Mouse (Mus musculus) Patski (cell line): ENCODE measurements around the gene Hlcs. TPM values are rescaled to one million over a fixed set of nuclear protein-coding genes. Genes with fewer than 3 reads are reported as not detected.
A peak's percentile ranks its signal among the peaks of the same experiment; 100 is the strongest.
"Not testable (repeated sequence)": the region's sequence is repeated elsewhere in the genome, so short reads cannot be mapped to it uniquely, and the experiment has no call there.

Experiments used
- ATAC-seq: fragments of 100-300 bp; one replicate; pipeline ENCODE4 v1.8.0; 2021
- CTCF ChIA-PET: fragments of 350-600 bp; sonication (Branson Sonifier 250); formaldehyde crosslinking; loops from one replicate; lab custom pipeline; 2022; ENCODE audit warnings: inconsistent platforms; lab: Charles Lee
- POLR2A ChIA-PET: fragments of 350-600 bp; sonication (Branson Sonifier 250); formaldehyde crosslinking; loops from one replicate; lab custom pipeline; 2022; ENCODE audit warnings: antibody characterized with exemption, inconsistent platforms; lab: Charles Lee
- DNase-seq: peaks from one replicate; pipeline ENCODE4 v3.0.0-alpha.2; 2011; ENCODE audit warnings: low read depth, low spot score
- H3K27me3 ChIP-seq: fragments of 371-371 bp; one replicate; pipeline ENCODE4 v1.5.1; 2021
- CTCF ChIP-seq: fragments of 100-300 bp; IDR thresholded peaks from one replicate; pipeline ENCODE4 v1.5.1; 2021
- in situ Hi-C: fragments of 300-500 bp; cut with MboI; formaldehyde crosslinking; loops from 3 replicates; pipeline ENCODE4 v1.11.1; 2018; ENCODE audit warnings: low pct_unique_long_range_greater_than_20kb, mixed read lengths
- polyA plus RNA-seq: library from polyadenylated mRNA; unstranded; gene quantifications from one replicate; pipeline ENCODE4 v1.2.3, GENCODE M21; 2021

The Hlcs gene
- polyA plus RNA-seq, 1 experiment from 2014 or later: 15.3 TPM

- in situ Hi-C loops: no loop called here
- ChIA-PET POLR2A (interaction anchor here (0.6 to 1.6 kb wide), 2 partner anchors 23 to 234 kb away, joined by 3 to 5 read pairs; partner anchors contain the start of gene Pigp), CTCF (interaction anchor here (1.5 kb wide), 1 partner anchor 34 kb away, joined by 7 read pairs; the partner anchor contains the start of gene Hlcs)
- ATAC-seq (no peak), DNase-seq (no peak)
- H3K27me3 ChIP-seq: no peaks in the 10 kb centered on the region
- no peak for TF ChIP-seq CTCF
Observed at GRCm38 (mm10) chr16:94348779-94349178, 35.4 kb upstream of the Hlcs start.

GRCm38 (mm10) chr16:94347080-94347731 is 33.8 kb upstream of the Hlcs start:
- ATAC-seq: no peak
- no peak for TF ChIP-seq CTCF

GRCm38 (mm10) chr16:94345733-94346132 is 32.4 kb upstream of the Hlcs start:
- ATAC-seq: no peak
- POLR2A ChIA-PET: no interaction called here
- no peak for TF ChIP-seq CTCF
- H3K27me3 ChIP-seq: no peaks in the 10 kb centered on the region
- CTCF ChIA-PET: interaction anchor here (1.2 to 1.3 kb wide), 2 partner anchors 16 to 27 kb away, joined by 3 read pairs; no protein-coding TSS in a partner anchor
- in situ Hi-C loops: no loop called here
- no peak for DNase-seq

More at GRCm38 (mm10) chr16:94347080-94347731, 33.8 kb upstream of the Hlcs start:
- ChIA-PET CTCF (interaction anchor here (0.8 kb wide), 1 partner anchor 409 kb away, joined by 3 read pairs; no protein-coding TSS in a partner anchor), POLR2A (no interaction called here)
- no peak for DNase-seq
- H3K27me3 ChIP-seq: no peaks in the 10 kb centered on the region
- in situ Hi-C loops: no loop called here

GRCm38 (mm10) chr16:94339164-94340160 is 26.1 kb upstream of the Hlcs start:
- in situ Hi-C loops, POLR2A ChIA-PET, H3K27me3 ChIP-seq, DNase-seq, ATAC-seq: not testable (repeated sequence)
- CTCF ChIA-PET: interaction anchor here (1.5 kb wide), 1 partner anchor 10 kb away, joined by 3 read pairs; no protein-coding TSS in a partner anchor

DNA sequence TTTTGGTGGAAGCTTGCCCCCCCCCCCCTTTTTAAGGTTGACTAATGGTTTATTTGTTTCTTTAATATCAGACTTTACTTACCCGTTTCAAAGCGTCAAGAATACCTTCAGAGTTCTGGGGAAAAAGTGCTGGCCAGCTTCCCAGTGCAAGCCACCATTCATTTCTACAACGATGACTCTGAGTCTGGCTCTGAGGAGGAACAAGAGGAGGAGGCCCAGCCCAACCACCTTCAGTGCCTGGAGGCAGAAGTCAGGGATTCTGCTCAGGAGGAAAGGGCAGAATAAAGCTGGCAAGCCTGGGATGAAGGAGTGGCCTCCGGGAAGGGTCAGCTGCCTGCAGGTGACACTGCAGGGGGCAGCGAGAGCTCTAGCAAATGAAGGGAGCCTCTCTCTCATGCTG is 22.3 kb upstream of the Hlcs start:
- in situ Hi-C loops: no loop called here
- CTCF ChIA-PET: interaction anchor here (1.1 kb wide), 1 partner anchor 15 kb away, joined by 3 read pairs; no protein-coding TSS in a partner anchor
- ATAC-seq (no peak), DNase-seq (no peak)
- H3K27me3 ChIP-seq: no peaks in the 10 kb centered on the region
- no peak for TF ChIP-seq CTCF
- POLR2A ChIA-PET: interaction anchor here (0.7 kb wide), 1 partner anchor 138 kb away, joined by 3 read pairs; no protein-coding TSS in a partner anchor

DNA sequence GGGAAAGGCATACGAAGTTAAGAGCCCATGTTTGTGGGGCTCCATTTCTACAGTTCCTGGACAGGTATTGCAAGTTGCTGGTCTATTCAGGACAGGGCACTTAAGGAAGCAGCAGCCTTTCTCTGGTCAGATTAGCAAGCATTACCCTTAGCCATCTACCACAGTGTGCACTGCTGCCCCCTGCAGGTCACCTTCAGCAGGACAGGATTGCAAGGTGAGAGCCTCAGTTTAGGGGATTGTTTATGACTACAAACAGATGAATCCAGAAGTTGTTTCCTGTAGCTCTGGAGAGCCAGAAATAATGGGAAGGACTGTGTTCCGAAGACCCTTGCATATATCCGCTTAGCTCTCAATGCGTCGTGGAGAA is 18.5 kb upstream of the Hlcs start:
- H3K27me3 ChIP-seq: peaks cover 5% of the 10 kb centered on the region
- ATAC-seq (no peak), DNase-seq (no peak)
- POLR2A ChIA-PET: interaction anchor here (0.7 kb wide), 1 partner anchor 313 kb away, joined by 4 read pairs; no protein-coding TSS in a partner anchor
- in situ Hi-C loops: no loop called here
- CTCF ChIA-PET: interaction anchor here (1.2 to 1.5 kb wide), 4 partner anchors 18 to 51 kb away, joined by 3 to 5 read pairs (median 3); partner anchors contain the start of gene Ttc3
- TF ChIP-seq CTCF: peak; percentile 89

DNA sequence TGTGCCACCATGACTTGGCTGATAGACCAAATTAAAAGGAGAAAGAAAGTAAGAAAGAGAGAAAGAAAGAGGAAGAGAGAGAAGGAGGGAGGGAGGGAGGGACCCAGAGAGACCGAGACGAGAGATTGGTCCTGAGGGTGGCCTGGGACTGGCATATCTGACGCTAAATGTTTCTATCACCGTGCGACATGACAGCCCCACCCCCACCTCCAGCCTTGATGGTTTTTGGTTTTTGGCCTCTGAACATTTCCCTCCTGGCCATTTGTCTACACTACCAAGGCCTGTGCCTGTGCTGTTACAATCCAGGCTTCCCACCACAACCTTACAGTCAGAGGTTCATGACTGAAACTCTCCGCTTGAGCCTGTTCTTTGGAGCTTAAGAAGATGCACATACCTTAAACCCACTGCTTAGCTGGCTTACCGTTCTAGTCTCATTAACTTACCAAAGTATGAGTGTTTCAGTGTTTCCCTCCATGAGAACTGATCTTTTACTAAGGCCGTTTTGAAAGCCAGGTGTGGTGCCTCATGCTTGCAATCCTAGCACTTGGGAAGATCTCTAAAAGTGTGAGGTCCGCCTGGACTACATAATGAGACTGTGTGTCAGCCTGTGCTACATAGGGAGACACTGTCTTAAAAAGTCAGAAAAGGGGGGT is 18.0 kb upstream of the Hlcs start:
- ATAC-seq (no peak), DNase-seq (no peak)
- POLR2A ChIA-PET: interaction anchor here (0.7 kb wide), 1 partner anchor 312 kb away, joined by 4 read pairs; no protein-coding TSS in a partner anchor
- CTCF ChIA-PET: interaction anchor here (0.7 to 1.5 kb wide), 4 partner anchors 11 to 38 kb away, joined by 3 to 5 read pairs (median 4); partner anchors contain the start of gene Ttc3
- H3K27me3 ChIP-seq: peaks cover 5% of the 10 kb centered on the region
- in situ Hi-C loops: no loop called here
- no peak for TF ChIP-seq CTCF

GRCm38 (mm10) chr16:94330429-94330828 is 17.1 kb upstream of the Hlcs start:
- DNase-seq (no peak), ATAC-seq (no peak)
- ChIA-PET CTCF (interaction anchor here (1.1 kb wide), 1 partner anchor 15 kb away, joined by 3 read pairs; no protein-coding TSS in a partner anchor), POLR2A (no interaction called here)
- in situ Hi-C loops: no loop called here
- H3K27me3 ChIP-seq: peaks cover 5% of the 10 kb centered on the region
- TF ChIP-seq CTCF: no peak

- ChIA-PET CTCF (interaction anchor here (1.0 to 1.1 kb wide), 2 partner anchors 17 to 21 kb away, joined by 3 to 4 read pairs; no protein-coding TSS in a partner anchor), POLR2A (no interaction called here)
- ATAC-seq (no peak), DNase-seq (no peak)
- no peak for TF ChIP-seq CTCF
- H3K27me3 ChIP-seq: peaks cover 9% of the 10 kb centered on the region
- in situ Hi-C loops: no loop called here
Observed at GRCm38 (mm10) chr16:94328881-94329867, 15.8 kb upstream of the Hlcs start.
